Mouse (Mus musculus) limb, embryonic 15.5 days (tissue): ENCODE measurements around the gene Cbx4. TPM values are rescaled to one million over a fixed set of nuclear protein-coding genes. Genes with fewer than 3 reads are reported as not detected.
A peak's percentile ranks its signal among the peaks of the same experiment; 100 is the strongest.

ENCODE experiments used
- ATAC-seq: fragments of 200-750 bp; cut with Nextera tagmentation; 2 replicates; pipeline ENCODE4 v1.8.0; 2017; ENCODE audit warnings: low read depth, moderate TSS enrichment; ENCODE audit not compliant: insufficient number of reproducible peaks, low FRiP score, low TSS enrichment
- H3K27ac ChIP-seq: fragments of 300-500 bp; sonication (generic); 2 replicates; pipeline ENCODE4 v1.5.1; 2015; ENCODE audit warnings: moderate library complexity, mild to moderate bottlenecking, inconsistent platforms
- H3K27me3 ChIP-seq: fragments of 300-500 bp; sonication (generic); 2 replicates; pipeline ENCODE4 v1.6.1; 2015; ENCODE audit warnings: inconsistent platforms
- H3K36me3 ChIP-seq: fragments of 300-500 bp; sonication (generic); 2 replicates; pipeline ENCODE4 v1.6.1; 2015; ENCODE audit warnings: inconsistent platforms
- H3K4me1 ChIP-seq: fragments of 300-500 bp; sonication (generic); 2 replicates; pipeline ENCODE4 v1.6.1; 2015; ENCODE audit warnings: inconsistent platforms
- H3K4me2 ChIP-seq: fragments of 300-500 bp; sonication (generic); 2 replicates; pipeline ENCODE4 v1.6.1; 2015; ENCODE audit warnings: mild to moderate bottlenecking, inconsistent platforms
- H3K4me3 ChIP-seq: fragments of 300-500 bp; sonication (generic); 2 replicates; pipeline ENCODE4 v1.5.1; 2015; ENCODE audit warnings: mild to moderate bottlenecking, inconsistent platforms
- H3K9ac ChIP-seq: fragments of 300-500 bp; sonication (generic); 2 replicates; pipeline ENCODE4 v1.6.1; 2015; ENCODE audit warnings: inconsistent platforms
- H3K9me3 ChIP-seq: fragments of 300-500 bp; sonication (generic); 2 replicates; pipeline ENCODE4 v1.6.1; 2016; ENCODE audit warnings: inconsistent platforms
- WGBS: fragments of 180-500 bp; shearing (Covaris S2); methylation state at CpG from one replicate; pipeline ENCODE4 v1.1.7; 2015; 5-methylcytosine and 5-hydroxymethylcytosine counted together
- polyA plus RNA-seq: library from polyadenylated mRNA; unstranded; fragments of >200 nt; fragmentation: Nextera tagmentation; extraction: Ambion mirVana; gene quantifications from 2 replicates; pipeline ENCODE4 v1.2.1, GENCODE M21; 2015

Cbx4 gene
- polyA plus RNA-seq, 1 experiment from 2014 or later, result 16.4 TPM

DNA sequence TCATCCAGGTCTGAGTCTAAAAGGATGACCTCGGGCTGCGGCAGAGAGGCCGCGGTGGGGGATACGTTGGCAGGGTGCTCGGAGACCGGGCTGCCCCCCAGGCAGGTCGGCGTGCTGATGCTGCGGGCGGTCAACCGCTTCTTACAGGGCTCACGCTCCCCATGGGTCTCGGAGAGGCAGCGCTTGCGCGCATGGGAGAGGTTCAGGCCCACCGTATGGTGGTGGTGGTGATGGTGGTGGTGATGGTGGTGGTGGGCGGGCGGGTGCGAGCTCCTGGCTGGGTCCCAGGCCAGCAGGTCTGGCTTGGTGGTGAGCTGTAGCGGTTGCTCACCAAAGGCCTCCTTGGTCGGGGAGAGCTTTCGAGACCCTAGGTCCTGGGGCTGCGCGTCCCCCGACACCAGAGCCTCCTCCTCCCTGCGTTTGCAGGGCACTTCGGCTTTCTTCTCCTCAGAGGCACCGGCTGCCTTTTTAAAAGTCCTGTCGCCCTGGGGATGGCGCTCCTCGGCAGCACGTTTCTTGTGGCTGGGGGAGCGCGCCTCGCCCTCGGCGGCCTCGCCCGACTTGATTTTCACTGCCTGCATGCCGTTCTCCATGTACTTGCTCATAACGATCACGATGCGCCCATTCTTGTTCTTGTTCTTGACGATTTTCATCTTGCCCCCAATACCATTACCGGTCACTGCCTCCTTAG, 4.7 kb downstream of the Cbx4 start:
- 52% methylated on average over 46 of the region's 47 CpGs for WGBS
- Histone ChIP-seq H3K27ac (no peak overlapping the region), H3K4me1 (peaks cover 66% of the 10 kb centered on the region), H3K36me3 (peaks cover 37% of the 10 kb centered on the region), H3K4me3 (no peak overlapping the region), H3K9ac (no peak overlapping the region), H3K9me3 (no peaks in the 10 kb centered on the region), H3K4me2 (no peak overlapping the region), H3K27me3 (peaks cover 27% of the 10 kb centered on the region)
- no peak for ATAC-seq

DNA sequence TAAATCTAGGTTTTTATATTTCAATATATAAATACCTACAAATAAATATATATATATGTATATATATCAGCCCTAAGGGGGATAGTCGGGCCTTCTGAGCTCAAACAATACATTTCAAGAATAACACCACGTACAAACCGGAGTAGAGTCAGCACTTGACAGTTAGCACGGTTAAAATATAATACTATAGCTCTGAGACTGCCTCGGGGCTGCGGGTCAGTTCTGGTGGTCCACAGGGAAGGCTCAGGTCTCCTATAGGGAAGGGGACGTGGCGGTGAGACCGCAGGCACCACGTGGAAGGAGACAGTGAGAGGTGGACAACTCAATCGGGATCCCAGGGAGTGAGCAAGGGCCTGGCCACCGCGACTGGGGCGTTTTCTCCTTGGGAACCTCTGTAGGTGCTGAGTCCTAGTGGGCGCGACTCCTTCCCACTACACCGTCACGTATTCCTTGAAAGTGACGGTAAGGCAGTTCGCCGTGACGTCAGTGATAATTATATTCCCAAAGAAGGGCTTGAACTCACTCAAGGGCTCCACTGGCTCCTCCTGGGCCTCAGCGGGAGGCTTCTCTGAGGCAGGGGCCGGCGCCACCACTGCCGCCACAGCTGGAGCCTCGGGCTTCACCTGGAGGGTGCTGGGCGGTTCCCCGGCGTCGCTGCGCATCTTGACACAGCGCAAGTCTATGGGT, 5.4 kb downstream of the Cbx4 start:
- peaks cover 27% of the 10 kb centered on the region for H3K27me3 ChIP-seq

DNA sequence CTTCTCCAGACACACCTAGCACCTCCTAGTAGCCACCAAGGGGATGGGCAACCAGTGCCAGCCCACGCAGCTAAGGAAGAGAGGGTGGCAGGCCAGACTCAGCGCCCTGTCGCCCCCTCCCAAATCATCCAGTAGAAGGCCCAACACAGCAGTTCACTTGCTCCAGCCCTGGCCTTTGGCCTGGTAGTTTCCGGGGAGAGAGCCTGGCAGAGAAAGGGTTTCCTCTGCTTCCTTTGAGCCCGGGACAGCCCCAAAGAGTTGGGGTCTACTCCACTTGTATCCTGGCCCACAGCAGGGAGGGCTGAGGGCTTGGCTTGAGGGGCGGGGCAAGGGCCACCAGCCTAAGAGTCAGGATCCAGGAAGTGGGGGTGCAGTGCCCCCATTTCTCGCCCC, 6.6 kb downstream of the Cbx4 start:
- H3K9me3 ChIP-seq, result no peaks in the 10 kb centered on the region
- H3K4me1 ChIP-seq, result peaks cover 60% of the 10 kb centered on the region
- peaks cover 37% of the 10 kb centered on the region for H3K36me3 ChIP-seq
- ATAC-seq, result no peak
- no peak overlapping the region for H3K9ac ChIP-seq
- peak overlapping the region; percentile 36 for H3K4me2 ChIP-seq
- peaks cover 27% of the 10 kb centered on the region for H3K27me3 ChIP-seq
- H3K27ac ChIP-seq, result peak overlapping the region; percentile 65
- WGBS, result 40% methylated on average over 7 of the region's 7 CpGs
- H3K4me3 ChIP-seq, result peak overlapping the region; percentile 3; the same call in 1 of the 2 replicates

More for the DNA sequence above, 5.4 kb downstream of the Cbx4 start:
- Histone ChIP-seq H3K4me1 (peaks cover 65% of the 10 kb centered on the region), H3K36me3 (peaks cover 37% of the 10 kb centered on the region), H3K4me2 (no peak overlapping the region), H3K9me3 (no peaks in the 10 kb centered on the region), H3K4me3 (no peak overlapping the region), H3K9ac (no peak overlapping the region), H3K27ac (no peak overlapping the region)
- ATAC-seq, result no peak
- WGBS, result 50% methylated on average over 33 of the region's 33 CpGs

GRCm38 (mm10) chr11:119078691-119079444, 7.2 kb downstream of the Cbx4 start:
- peaks cover 27% of the 10 kb centered on the region for H3K27me3 ChIP-seq
- peak overlapping the region; percentile 3; the same call in 1 of the 2 replicates for H3K4me3 ChIP-seq
- peaks cover 37% of the 10 kb centered on the region for H3K36me3 ChIP-seq
- H3K27ac ChIP-seq, result peak overlapping the region; percentile 65
- H3K9me3 ChIP-seq, result no peaks in the 10 kb centered on the region
- H3K9ac ChIP-seq, result no peak overlapping the region
- peaks cover 57% of the 10 kb centered on the region for H3K4me1 ChIP-seq
- 14% methylated on average over 20 of the region's 27 CpGs for WGBS
- no peak for ATAC-seq
- H3K4me2 ChIP-seq, result peak overlapping the region; percentile 36

DNA sequence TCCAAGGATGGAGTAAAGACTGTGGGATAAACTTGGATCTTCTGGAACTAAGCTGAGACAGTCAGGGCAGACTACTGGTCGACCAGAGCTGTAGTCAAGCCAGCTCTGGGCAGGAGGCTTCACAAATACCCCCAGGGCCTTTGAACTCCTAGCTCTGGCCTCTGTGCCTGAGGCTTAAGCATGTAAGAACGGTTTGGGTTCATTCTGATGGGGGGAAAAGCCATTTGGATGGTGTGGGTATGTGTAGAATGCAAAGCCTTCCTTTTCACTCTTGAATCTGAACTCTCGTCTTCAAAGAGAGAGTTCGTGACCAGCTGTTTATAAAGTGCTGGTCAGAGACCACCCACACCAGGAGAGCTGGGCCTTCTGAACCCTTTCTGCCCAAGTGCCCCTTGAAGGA, 8.3 kb downstream of the Cbx4 start:
- Histone ChIP-seq H3K27me3 (peaks cover 23% of the 10 kb centered on the region), H3K27ac (no peak overlapping the region), H3K9ac (no peak overlapping the region), H3K36me3 (peaks cover 37% of the 10 kb centered on the region), H3K4me1 (peaks cover 50% of the 10 kb centered on the region), H3K9me3 (no peaks in the 10 kb centered on the region), H3K4me3 (no peak overlapping the region), H3K4me2 (no peak overlapping the region)
- ATAC-seq, result no peak
- 73% methylated on average over 4 of the region's 4 CpGs for WGBS

DNA sequence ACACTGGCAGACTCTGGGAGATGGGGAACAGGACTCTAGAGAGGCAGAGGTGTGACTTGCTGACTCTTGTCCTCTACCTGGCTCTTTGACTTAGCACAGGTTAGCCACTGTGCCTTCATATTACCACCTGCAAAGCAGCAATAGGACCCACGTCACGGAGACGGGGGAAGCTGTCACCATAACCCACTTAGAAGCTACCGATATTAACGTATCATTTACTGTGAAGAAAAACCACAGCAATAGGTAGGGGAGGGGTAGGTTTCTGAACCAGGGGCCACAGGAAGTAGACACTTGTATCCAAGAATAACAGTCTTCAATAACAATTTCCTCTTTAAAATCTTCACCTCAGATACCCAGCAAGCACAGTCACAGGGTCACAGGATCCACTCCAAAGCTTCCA, 10.2 kb downstream of the Cbx4 start:
- WGBS, result 77% methylated on average over 5 of the region's 5 CpGs

GRCm38 (mm10) chr11:119073876-119074433, 12.1 kb downstream of the Cbx4 start:
- H3K27me3 ChIP-seq, result no peaks in the 10 kb centered on the region
- no peaks in the 10 kb centered on the region for H3K9me3 ChIP-seq
- peaks cover 16% of the 10 kb centered on the region for H3K4me1 ChIP-seq
- no peak overlapping the region for H3K4me3 ChIP-seq
- H3K9ac ChIP-seq, result no peak overlapping the region
- 41% methylated on average over 6 of the region's 6 CpGs for WGBS
- H3K36me3 ChIP-seq, result peaks cover 10% of the 10 kb centered on the region; the same call in 1 of the 2 replicates
- H3K4me2 ChIP-seq, result no peak overlapping the region
- ATAC-seq, result no peak
- H3K27ac ChIP-seq, result no peak overlapping the region

More for the DNA sequence above, 10.2 kb downstream of the Cbx4 start:
- Histone ChIP-seq H3K27me3 (peaks cover 4% of the 10 kb centered on the region), H3K9ac (no peak overlapping the region), H3K27ac (no peak overlapping the region), H3K4me2 (no peak overlapping the region), H3K4me3 (no peak overlapping the region), H3K4me1 (peaks cover 30% of the 10 kb centered on the region), H3K9me3 (no peaks in the 10 kb centered on the region), H3K36me3 (peaks cover 20% of the 10 kb centered on the region)
- no peak for ATAC-seq

GRCm38 (mm10) chr11:119072986-119073385, 13.0 kb downstream of the Cbx4 start:
- no peak overlapping the region for H3K27ac ChIP-seq
- no peak for ATAC-seq
- no peak overlapping the region for H3K9ac ChIP-seq
- H3K36me3 ChIP-seq, result peaks cover 5% of the 10 kb centered on the region; the same call in 1 of the 2 replicates
- no peak overlapping the region for H3K4me3 ChIP-seq
- no peaks in the 10 kb centered on the region for H3K9me3 ChIP-seq
- 61% methylated on average over 6 of the region's 6 CpGs for WGBS
- no peak overlapping the region for H3K4me2 ChIP-seq
- H3K27me3 ChIP-seq, result no peaks in the 10 kb centered on the region
- peaks cover 6% of the 10 kb centered on the region; the same call in 1 of the 2 replicates for H3K4me1 ChIP-seq

GRCm38 (mm10) chr11:119072239-119072638, 13.8 kb downstream of the Cbx4 start:
- Histone ChIP-seq H3K27ac (no peak overlapping the region), H3K27me3 (no peaks in the 10 kb centered on the region), H3K4me1 (peaks cover 6% of the 10 kb centered on the region; the same call in 1 of the 2 replicates), H3K9ac (no peak overlapping the region), H3K36me3 (no peaks in the 10 kb centered on the region), H3K4me3 (no peak overlapping the region), H3K9me3 (no peaks in the 10 kb centered on the region), H3K4me2 (no peak overlapping the region)
- WGBS, result 79% methylated on average over 7 of the region's 7 CpGs
- no peak for ATAC-seq

GRCm38 (mm10) chr11:119066841-119067240, 19.2 kb downstream of the Cbx4 start:
- Histone ChIP-seq H3K9ac (no peak overlapping the region), H3K27me3 (peaks cover 20% of the 10 kb centered on the region), H3K4me3 (no peak overlapping the region), H3K9me3 (no peaks in the 10 kb centered on the region), H3K36me3 (no peaks in the 10 kb centered on the region), H3K4me1 (no peaks in the 10 kb centered on the region), H3K4me2 (no peak overlapping the region), H3K27ac (no peak overlapping the region)
- ATAC-seq, result no peak
- WGBS, result 74% methylated on average over 8 of the region's 8 CpGs

GRCm38 (mm10) chr11:119059256-119059655, 26.8 kb downstream of the Cbx4 start:
- Histone ChIP-seq H3K27me3 (peaks cover 81% of the 10 kb centered on the region), H3K36me3 (no peaks in the 10 kb centered on the region), H3K9ac (no peak overlapping the region), H3K9me3 (no peaks in the 10 kb centered on the region), H3K4me2 (no peak overlapping the region), H3K4me1 (peaks cover 49% of the 10 kb centered on the region), H3K27ac (no peak overlapping the region), H3K4me3 (no peak overlapping the region)
- WGBS, result 10% methylated on average over 3 of the region's 3 CpGs
- no peak for ATAC-seq
